ENCODE assay signal across 32 mouse cellular contexts in genomic region chr10:42845480-42845879, GRCm38 (mm10). TPM values are rescaled to one million over a fixed set of nuclear protein-coding genes. Genes with fewer than 3 reads are reported as not detected.
"Had no signal": no experiment of that assay in that cellular context is flagged by ENCODE, and none has a peak within 500 bp of the region (broad histone marks: within the 10 kb centered on the region; RNA-seq: fewer than 3 reads in every experiment).

No protein-coding gene starts in this region.

- H3K4me3 ChIP-seq: limb, embryonic 10.5 days; limb, embryonic 12.5 days; limb, embryonic 13.5 days; limb, embryonic 15.5 days; liver, embryonic 12.5 days; liver, embryonic 13.5 days; liver, embryonic 15.5 days; lung, embryonic 15.5 days; megakaryocyte, embryonic 14.5 days; midbrain, embryonic 10.5 days; midbrain, embryonic 12.5 days; midbrain, embryonic 13.5 days; midbrain, embryonic 15.5 days; myocyte; neural tube, embryonic 12.5 days had no signal

- H3K27me3 ChIP-seq: limb, embryonic 12.5 days; limb, embryonic 13.5 days; limb, embryonic 15.5 days; liver, embryonic 12.5 days; liver, embryonic 13.5 days; liver, embryonic 15.5 days; lung, embryonic 15.5 days; midbrain, embryonic 12.5 days; midbrain, embryonic 13.5 days; midbrain, embryonic 15.5 days; neural tube, embryonic 12.5 days had no signal

- DNase-seq: left cerebral cortex, postnatal 4 days; liver; liver, embryonic 13.5 days; liver, postnatal 0 days; lung, adult 18-20 months; lung, adult 2 months; lung, embryonic 14.5 days; lung, postnatal 10 days; lung, postnatal 14 days; lung, postnatal 36 days; lung, postnatal 4 days; midbrain, embryonic 14.5 days had no signal

- H3K9me3 ChIP-seq: limb, embryonic 10.5 days; limb, embryonic 13.5 days; limb, embryonic 15.5 days; liver, embryonic 12.5 days; liver, embryonic 13.5 days; liver, embryonic 15.5 days; lung, embryonic 15.5 days; megakaryocyte, embryonic 14.5 days; midbrain, embryonic 12.5 days; midbrain, embryonic 13.5 days; midbrain, embryonic 15.5 days; neural tube, embryonic 12.5 days had no signal

- H3K36me3 ChIP-seq: limb, embryonic 10.5 days; limb, embryonic 12.5 days; limb, embryonic 13.5 days; limb, embryonic 15.5 days; liver, embryonic 12.5 days; liver, embryonic 13.5 days; liver, embryonic 15.5 days; lung, embryonic 15.5 days; midbrain, embryonic 15.5 days had no signal

- H3K27ac ChIP-seq: limb, embryonic 10.5 days; limb, embryonic 12.5 days; limb, embryonic 13.5 days; limb, embryonic 15.5 days; liver, embryonic 12.5 days; liver, embryonic 13.5 days; liver, embryonic 14.5 days; liver, embryonic 15.5 days; lung, embryonic 15.5 days; macrophage; midbrain, embryonic 10.5 days; midbrain, embryonic 12.5 days; midbrain, embryonic 13.5 days; midbrain, embryonic 15.5 days; neural tube, embryonic 12.5 days had no signal

- ATAC-seq: liver, embryonic 12.5 days; liver, postnatal 0 days; lung, postnatal 0 days; midbrain, embryonic 13.5 days; midbrain, embryonic 15.5 days; midbrain, embryonic 16.5 days had no signal

- H3K9ac ChIP-seq: limb, embryonic 12.5 days; limb, embryonic 13.5 days; limb, embryonic 15.5 days; liver, embryonic 12.5 days; liver, embryonic 13.5 days; liver, embryonic 14.5 days; liver, embryonic 15.5 days; liver, postnatal 0 days; lung, embryonic 14.5 days; lung, embryonic 15.5 days; midbrain, embryonic 12.5 days; midbrain, embryonic 13.5 days; midbrain, embryonic 15.5 days; neural tube, embryonic 12.5 days had no signal

- H3K4me2 ChIP-seq: limb, embryonic 12.5 days; limb, embryonic 13.5 days; limb, embryonic 15.5 days; liver, embryonic 11.5 days; liver, embryonic 12.5 days; liver, embryonic 13.5 days; liver, embryonic 15.5 days; lung, embryonic 14.5 days; lung, embryonic 15.5 days; midbrain, embryonic 11.5 days; midbrain, embryonic 12.5 days; midbrain, embryonic 13.5 days; midbrain, embryonic 15.5 days; neural tube, embryonic 12.5 days had no signal

- H3K4me1 ChIP-seq: limb, embryonic 10.5 days; limb, embryonic 12.5 days; limb, embryonic 13.5 days; liver, embryonic 13.5 days; liver, embryonic 15.5 days; lung, embryonic 15.5 days; midbrain, embryonic 12.5 days; midbrain, embryonic 13.5 days; midbrain, embryonic 15.5 days; neural tube, embryonic 12.5 days had no signal

RNA-seq across cellular contexts. Expression of gene Scml4, which starts 14.7 kb away (rescaled TPM):
- polyA plus RNA-seq: macrophage had no signal
